Mouse (Mus musculus) limb, embryonic 13.5 days (tissue): ENCODE measurements around the gene Hist3h2a. TPM values are rescaled to one million over a fixed set of nuclear protein-coding genes. Genes with fewer than 3 reads are reported as not detected.

ENCODE experiments used
- ATAC-seq: fragments of 200-750 bp; cut with Nextera tagmentation; 2 replicates; pipeline ENCODE4 v1.8.0; 2017; ENCODE audit warnings: low read depth, moderate number of reproducible peaks, moderate TSS enrichment; ENCODE audit not compliant: low FRiP score
- H3K27ac ChIP-seq: fragments of 300-500 bp; sonication (generic); 2 replicates; pipeline ENCODE4 v1.5.1; 2015; ENCODE audit warnings: inconsistent platforms, mild to moderate bottlenecking, moderate library complexity
- H3K27me3 ChIP-seq: fragments of 300-500 bp; sonication (generic); 2 replicates; pipeline ENCODE4 v1.6.1; 2015; ENCODE audit warnings: mild to moderate bottlenecking, inconsistent platforms
- H3K36me3 ChIP-seq: fragments of 300-500 bp; sonication (generic); 2 replicates; pipeline ENCODE4 v1.6.1; 2015; ENCODE audit warnings: inconsistent platforms, mild to moderate bottlenecking, moderate library complexity
- H3K4me1 ChIP-seq: fragments of 300-500 bp; sonication (generic); 2 replicates; pipeline ENCODE4 v1.6.1; 2015; ENCODE audit warnings: inconsistent platforms
- H3K4me2 ChIP-seq: fragments of 300-500 bp; sonication (generic); replicated peaks from 2 replicates; pipeline ENCODE4 v1.6.1; 2015; ENCODE audit warnings: inconsistent platforms, mild to moderate bottlenecking, moderate library complexity
- H3K4me3 ChIP-seq: fragments of 300-500 bp; sonication (generic); 2 replicates; pipeline ENCODE4 v1.5.1; 2015; ENCODE audit warnings: moderate library complexity, mild to moderate bottlenecking, inconsistent platforms
- H3K9ac ChIP-seq: fragments of 300-500 bp; sonication (generic); 2 replicates; pipeline ENCODE4 v1.6.1; 2015; ENCODE audit warnings: mild to moderate bottlenecking, inconsistent platforms
- H3K9me3 ChIP-seq: fragments of 300-500 bp; sonication (generic); 2 replicates; pipeline ENCODE4 v1.6.1; 2016; ENCODE audit warnings: inconsistent platforms
- WGBS: fragments of 180-500 bp; shearing (Covaris S2); methylation state at CpG from one replicate; pipeline ENCODE4 v1.1.7; 2015; 5-methylcytosine and 5-hydroxymethylcytosine counted together
- polyA plus RNA-seq: library from polyadenylated mRNA; unstranded; fragments of >200 nt; fragmentation: Nextera tagmentation; extraction: Ambion mirVana; gene quantifications from 2 replicates; pipeline ENCODE4 v1.2.1, GENCODE M21; 2015

The Hist3h2a gene
- polyA plus RNA-seq, 1 experiment from 2014 or later, result 29.9 TPM

- no peak for ATAC-seq
Observed at GRCm38 (mm10) chr11:58961364-58962177, 7.1 kb downstream of the Hist3h2a start.

GRCm38 (mm10) chr11:58963543-58963942 lies 9.1 kb downstream of the Hist3h2a start:
- no peak for ATAC-seq
- no peak overlapping the region for H3K4me3 ChIP-seq
- H3K36me3 ChIP-seq, result peaks cover 5% of the 10 kb centered on the region; the same call in 1 of the 2 replicates
- H3K27me3 ChIP-seq, result peaks cover 37% of the 10 kb centered on the region
- H3K9me3 ChIP-seq, result peaks cover 7% of the 10 kb centered on the region
- peaks cover 12% of the 10 kb centered on the region for H3K4me1 ChIP-seq
- H3K27ac ChIP-seq, result no peak overlapping the region
- H3K4me2 ChIP-seq, result no peak overlapping the region
- no peak overlapping the region for H3K9ac ChIP-seq
- WGBS, result 37% methylated on average over 17 of the region's 17 CpGs

More at GRCm38 (mm10) chr11:58961364-58962177, 7.1 kb downstream of the Hist3h2a start:
- 57% methylated on average over 50 of the region's 50 CpGs for WGBS
- Histone ChIP-seq H3K9ac (no peak overlapping the region), H3K27me3 (peaks cover 41% of the 10 kb centered on the region), H3K4me1 (peaks cover 24% of the 10 kb centered on the region), H3K4me2 (no peak overlapping the region), H3K36me3 (peaks cover 14% of the 10 kb centered on the region), H3K27ac (no peak overlapping the region), H3K4me3 (0 out of 2 replicates have a peak overlapping the region, but pooled peaks have one; percentile 8), H3K9me3 (peaks cover 7% of the 10 kb centered on the region)

GRCm38 (mm10) chr11:58964216-58964615 lies 9.7 kb downstream of the Hist3h2a start:
- H3K4me2 ChIP-seq, result no peak overlapping the region
- no peak overlapping the region for H3K9ac ChIP-seq
- peaks cover 10% of the 10 kb centered on the region for H3K4me1 ChIP-seq
- peaks cover 35% of the 10 kb centered on the region for H3K27me3 ChIP-seq
- WGBS, result 83% methylated on average over 7 of the region's 7 CpGs
- peaks cover 5% of the 10 kb centered on the region; the same call in 1 of the 2 replicates for H3K36me3 ChIP-seq
- peaks cover 7% of the 10 kb centered on the region for H3K9me3 ChIP-seq
- no peak overlapping the region for H3K4me3 ChIP-seq
- no peak overlapping the region for H3K27ac ChIP-seq
- no peak for ATAC-seq

- no peak overlapping the region; the same call in 1 of the 2 replicates for H3K9ac ChIP-seq
- no peak for ATAC-seq
- H3K4me2 ChIP-seq, result no peak overlapping the region
- H3K36me3 ChIP-seq, result peaks cover 11% of the 10 kb centered on the region
- peaks cover 35% of the 10 kb centered on the region for H3K27me3 ChIP-seq
- no peak overlapping the region for H3K27ac ChIP-seq
- H3K4me3 ChIP-seq, result no peak overlapping the region
- H3K9me3 ChIP-seq, result peaks cover 7% of the 10 kb centered on the region
- H3K4me1 ChIP-seq, result 0 out of 2 replicates have a peak, but pooled peaks cover 1% of the 10 kb centered on the region
- 52% methylated on average over 12 of the region's 12 CpGs for WGBS
Observed at GRCm38 (mm10) chr11:58965001-58965760, 10.7 kb downstream of the Hist3h2a start.

GRCm38 (mm10) chr11:58967346-58967745 lies 12.9 kb downstream of the Hist3h2a start:
- no peaks in the 10 kb centered on the region for H3K9me3 ChIP-seq
- no peak overlapping the region for H3K9ac ChIP-seq
- no peak overlapping the region for H3K4me2 ChIP-seq
- H3K27ac ChIP-seq, result no peak overlapping the region
- no peaks in the 10 kb centered on the region for H3K4me1 ChIP-seq
- WGBS, result 91% methylated on average over 1 of the region's 1 CpGs
- peaks cover 33% of the 10 kb centered on the region for H3K36me3 ChIP-seq
- no peak for ATAC-seq
- peaks cover 21% of the 10 kb centered on the region for H3K27me3 ChIP-seq
- no peak overlapping the region for H3K4me3 ChIP-seq

GRCm38 (mm10) chr11:58968551-58968950 lies 14.1 kb downstream of the Hist3h2a start:
- no peaks in the 10 kb centered on the region for H3K4me1 ChIP-seq
- H3K27ac ChIP-seq, result no peak overlapping the region
- no peak overlapping the region for H3K4me3 ChIP-seq
- no peaks in the 10 kb centered on the region for H3K9me3 ChIP-seq
- H3K36me3 ChIP-seq, result peaks cover 36% of the 10 kb centered on the region
- 86% methylated on average over 7 of the region's 7 CpGs for WGBS
- H3K4me2 ChIP-seq, result no peak overlapping the region
- H3K27me3 ChIP-seq, result peaks cover 9% of the 10 kb centered on the region
- no peak for ATAC-seq
- H3K9ac ChIP-seq, result no peak overlapping the region

- no peak for ATAC-seq
- Histone ChIP-seq H3K27ac (no peak overlapping the region), H3K4me2 (no peak overlapping the region), H3K36me3 (peaks cover 40% of the 10 kb centered on the region), H3K27me3 (peaks cover 4% of the 10 kb centered on the region), H3K4me1 (no peaks in the 10 kb centered on the region), H3K4me3 (no peak overlapping the region), H3K9me3 (no peaks in the 10 kb centered on the region), H3K9ac (no peak overlapping the region)
- 87% methylated on average over 8 of the region's 8 CpGs for WGBS
Observed at GRCm38 (mm10) chr11:58969027-58969426, 14.5 kb downstream of the Hist3h2a start.

GRCm38 (mm10) chr11:58969659-58970058 lies 15.2 kb downstream of the Hist3h2a start:
- no peaks in the 10 kb centered on the region for H3K4me1 ChIP-seq
- no peaks in the 10 kb centered on the region for H3K27me3 ChIP-seq
- H3K9ac ChIP-seq, result no peak overlapping the region
- ATAC-seq, result no peak
- H3K4me3 ChIP-seq, result no peak overlapping the region
- H3K36me3 ChIP-seq, result peaks cover 46% of the 10 kb centered on the region
- 84% methylated on average over 6 of the region's 6 CpGs for WGBS
- H3K27ac ChIP-seq, result no peak overlapping the region
- H3K9me3 ChIP-seq, result no peaks in the 10 kb centered on the region
- no peak overlapping the region for H3K4me2 ChIP-seq

- Histone ChIP-seq H3K4me3 (no peak overlapping the region), H3K36me3 (peaks cover 48% of the 10 kb centered on the region), H3K9ac (no peak overlapping the region), H3K27ac (no peak overlapping the region), H3K27me3 (no peaks in the 10 kb centered on the region), H3K4me2 (no peak overlapping the region), H3K4me1 (peaks cover 3% of the 10 kb centered on the region), H3K9me3 (no peaks in the 10 kb centered on the region)
- 89% methylated on average over 21 of the region's 21 CpGs for WGBS
- no peak for ATAC-seq
Observed at GRCm38 (mm10) chr11:58970831-58971530, 16.5 kb downstream of the Hist3h2a start.

GRCm38 (mm10) chr11:58971796-58972195 lies 17.3 kb downstream of the Hist3h2a start:
- Histone ChIP-seq H3K4me3 (no peak overlapping the region), H3K4me2 (no peak overlapping the region), H3K9me3 (no peaks in the 10 kb centered on the region), H3K27me3 (no peaks in the 10 kb centered on the region), H3K36me3 (peaks cover 48% of the 10 kb centered on the region), H3K27ac (no peak overlapping the region), H3K9ac (no peak overlapping the region), H3K4me1 (peaks cover 5% of the 10 kb centered on the region)
- no peak for ATAC-seq
- 97% methylated on average over 3 of the region's 3 CpGs for WGBS

- H3K4me1 ChIP-seq, result peaks cover 19% of the 10 kb centered on the region
- H3K27me3 ChIP-seq, result no peaks in the 10 kb centered on the region
- H3K4me3 ChIP-seq, result no peak overlapping the region
- no peak overlapping the region for H3K4me2 ChIP-seq
- no peak for ATAC-seq
- peaks cover 43% of the 10 kb centered on the region for H3K36me3 ChIP-seq
- H3K9ac ChIP-seq, result no peak overlapping the region
- WGBS, result 89% methylated on average over 3 of the region's 3 CpGs
- no peak overlapping the region for H3K27ac ChIP-seq
- no peaks in the 10 kb centered on the region for H3K9me3 ChIP-seq
Observed at GRCm38 (mm10) chr11:58974414-58974813, 19.9 kb downstream of the Hist3h2a start.

GRCm38 (mm10) chr11:58977150-58977549 lies 22.7 kb downstream of the Hist3h2a start:
- Histone ChIP-seq H3K36me3 (peaks cover 24% of the 10 kb centered on the region), H3K4me3 (peak overlapping the region; percentile 97), H3K27ac (peak overlapping the region; percentile 81; the same call in 1 of the 2 replicates), H3K27me3 (no peaks in the 10 kb centered on the region), H3K9ac (peak overlapping the region; percentile 95), H3K4me2 (peak overlapping the region; percentile 100), H3K4me1 (peaks cover 42% of the 10 kb centered on the region), H3K9me3 (no peaks in the 10 kb centered on the region)
- under 1% methylated on average over 29 of the region's 29 CpGs for WGBS
- no peak for ATAC-seq
